Mouse (Mus musculus) cerebellum, adult (tissue): ENCODE results near the gene Tomm70a.

Experiments
- ATAC-seq: cut with Nextera tagmentation; 2 replicates; pipeline ENCODE4 v1.9.2; 2017; ENCODE audit warnings: mild to moderate bottlenecking, moderate library complexity, mixed read lengths; ENCODE audit not compliant: insufficient number of reproducible peaks, low FRiP score, low TSS enrichment

The Tomm70a gene

GRCm38 (mm10) chr16:57120913-57121815 is at the start of gene Tomm70a:
Tomm70a (plus strand) TSS chr16:57121703.
- peak; percentile 98 for ATAC-seq

- no peak for ATAC-seq
Measured at GRCm38 (mm10) chr16:57075986-57076385, 45.5 kb upstream of the Tomm70a start.

- ATAC-seq: no peak
Measured at GRCm38 (mm10) chr16:57079577-57079976, 41.9 kb upstream of the Tomm70a start.

GRCm38 (mm10) chr16:57092460-57092859 is 29.0 kb upstream of the Tomm70a start:
- ATAC-seq: peak; percentile 58; the same call in 1 of the 2 replicates

- no peak for ATAC-seq
Measured at GRCm38 (mm10) chr16:57092911-57093605, 28.4 kb upstream of the Tomm70a start.

GRCm38 (mm10) chr16:57098468-57099144 is 22.9 kb upstream of the Tomm70a start:
- no peak for ATAC-seq

GRCm38 (mm10) chr16:57099572-57100237 is 21.8 kb upstream of the Tomm70a start:
- ATAC-seq: no peak

GRCm38 (mm10) chr16:57101174-57101573 is 20.3 kb upstream of the Tomm70a start:
- no peak for ATAC-seq

- no peak for ATAC-seq
Measured at GRCm38 (mm10) chr16:57106185-57106960, 15.1 kb upstream of the Tomm70a start.

- no peak for ATAC-seq
Measured at GRCm38 (mm10) chr16:57116066-57116465, 5.4 kb upstream of the Tomm70a start.

GRCm38 (mm10) chr16:57117562-57117961 is 3.9 kb upstream of the Tomm70a start:
- ATAC-seq: no peak

- ATAC-seq: no peak; the same call in 1 of the 2 replicates
Measured at GRCm38 (mm10) chr16:57121816-57122415, 413 bp downstream of the Tomm70a start.

- no peak for ATAC-seq
Measured at GRCm38 (mm10) chr16:57122682-57123445, 1.4 kb downstream of the Tomm70a start.

- ATAC-seq: no peak
Measured at GRCm38 (mm10) chr16:57126268-57126667, 4.8 kb downstream of the Tomm70a start.

GRCm38 (mm10) chr16:57127825-57128224 is 6.3 kb downstream of the Tomm70a start:
- no peak for ATAC-seq

GRCm38 (mm10) chr16:57130752-57131400 is 9.4 kb downstream of the Tomm70a start:
- no peak for ATAC-seq

- ATAC-seq: no peak
Measured at GRCm38 (mm10) chr16:57131544-57131943, 10.0 kb downstream of the Tomm70a start.

GRCm38 (mm10) chr16:57132326-57132725 is 10.8 kb downstream of the Tomm70a start:
- no peak for ATAC-seq
